Mouse (Mus musculus) granulocyte monocyte progenitor cell, adult 5-6 weeks (primary cell): ENCODE data around the gene Fam129b. TPM values are rescaled to one million over a fixed set of nuclear protein-coding genes. Genes with fewer than 3 reads are reported as not detected.

ENCODE experiments used
- ATAC-seq: replicated peaks from 2 replicates; pipeline ENCODE4 v1.8.0; 2016; ENCODE audit warnings: mild to moderate bottlenecking, moderate TSS enrichment, inconsistent platforms; ENCODE audit not compliant: poor library complexity, severe bottlenecking
- total RNA-seq, 2 experiments: library from RNA; stranded (forward) in 1 of 2; stranded (reverse) in 1 of 2; fragments of 200-712, 200-1000 nt in 1 of 2; fragments of >200 nt in 1 of 2; fragmentation: Nextera tagmentation in 1 of 2; gene quantifications; 2 replicates each; pipeline ENCODE4 v1.2.3; 2014 to 2017

The Fam129b gene
- total RNA-seq, 2 experiments from 2014 or later = 7.9 to 9.6 TPM

DNA sequence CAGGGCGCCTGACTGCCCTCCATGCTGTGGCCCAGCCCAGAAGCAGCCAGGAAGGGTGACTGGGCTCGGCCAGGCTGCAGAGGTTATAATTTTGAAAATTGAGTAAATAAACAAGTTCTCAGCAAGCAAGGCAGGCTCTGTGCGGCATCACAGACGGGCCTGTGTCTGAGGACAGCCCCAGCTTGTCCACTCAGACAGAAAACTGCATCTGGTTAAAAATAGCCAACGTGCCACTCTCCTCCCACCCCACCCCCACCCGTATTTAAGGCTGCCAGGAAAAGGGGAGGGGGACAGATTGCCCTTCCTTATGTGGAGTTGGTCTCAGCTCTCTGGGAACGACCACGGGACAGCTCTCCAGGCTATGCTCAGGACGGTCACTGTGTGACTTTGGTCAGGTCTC, 12.1 kb downstream of the Fam129b start:
- no peak for ATAC-seq

DNA sequence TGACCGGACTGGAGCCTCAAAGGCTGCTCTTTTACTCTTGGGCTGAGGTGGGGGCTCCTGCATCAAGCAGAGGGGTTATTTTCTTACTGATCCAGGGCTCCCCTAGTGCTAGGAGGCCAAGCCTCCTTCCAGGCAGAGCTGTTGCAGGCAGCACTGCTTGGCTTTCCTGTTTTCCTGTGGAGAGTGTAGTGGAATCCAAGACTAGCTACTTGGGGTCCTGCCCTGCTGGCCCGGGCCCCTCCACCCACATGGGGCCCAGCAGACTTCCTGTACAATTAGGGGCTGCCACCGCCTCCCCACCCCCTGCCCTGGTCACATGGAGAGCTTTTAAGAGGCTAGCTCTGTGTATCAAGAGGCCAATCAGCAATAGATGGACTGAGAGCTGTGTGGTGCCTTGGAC, 12.6 kb downstream of the Fam129b start:
- no peak for ATAC-seq

DNA sequence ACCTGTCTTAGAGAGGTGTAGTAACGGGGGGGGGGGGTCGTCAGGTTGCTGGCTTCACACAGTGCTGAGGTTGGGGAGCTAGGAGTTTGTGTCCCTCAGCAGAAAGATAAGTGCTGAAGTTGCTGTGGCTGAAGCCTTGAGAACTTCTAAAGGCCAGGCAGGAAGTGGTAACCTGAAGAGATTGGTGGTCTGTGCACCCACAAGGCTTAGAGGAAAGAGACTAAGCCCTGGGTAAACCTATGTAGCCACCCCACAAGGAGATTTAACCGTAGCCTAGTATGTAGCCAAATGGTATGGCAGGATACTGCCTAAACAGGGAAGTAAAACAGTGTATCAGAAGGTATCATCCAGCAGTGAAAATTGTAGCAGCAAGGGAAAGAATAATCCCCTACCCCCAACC, 14.4 kb downstream of the Fam129b start:
- ATAC-seq = peak; percentile 30; the same call in 1 of the 2 replicates

DNA sequence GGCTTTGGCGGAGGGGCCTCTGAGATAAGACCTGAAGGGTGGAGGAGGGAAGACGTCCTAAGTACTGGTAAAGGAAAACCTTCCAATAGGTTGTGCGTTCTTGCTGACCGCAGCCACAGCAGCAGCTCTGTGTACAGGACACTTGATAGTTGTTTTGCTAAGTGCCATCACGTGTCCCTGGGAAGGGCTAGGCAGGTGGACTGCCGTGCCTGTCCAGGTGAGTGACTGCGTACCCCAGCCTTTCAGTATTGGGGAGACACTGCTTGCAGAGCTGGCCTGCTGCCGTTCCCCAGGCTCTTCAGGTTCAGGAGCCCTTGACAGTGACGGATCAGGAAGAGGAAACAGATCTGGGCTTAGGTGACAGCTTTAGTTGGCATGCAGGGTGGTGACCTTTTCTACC, 15.4 kb downstream of the Fam129b start:
- no peak for ATAC-seq

DNA sequence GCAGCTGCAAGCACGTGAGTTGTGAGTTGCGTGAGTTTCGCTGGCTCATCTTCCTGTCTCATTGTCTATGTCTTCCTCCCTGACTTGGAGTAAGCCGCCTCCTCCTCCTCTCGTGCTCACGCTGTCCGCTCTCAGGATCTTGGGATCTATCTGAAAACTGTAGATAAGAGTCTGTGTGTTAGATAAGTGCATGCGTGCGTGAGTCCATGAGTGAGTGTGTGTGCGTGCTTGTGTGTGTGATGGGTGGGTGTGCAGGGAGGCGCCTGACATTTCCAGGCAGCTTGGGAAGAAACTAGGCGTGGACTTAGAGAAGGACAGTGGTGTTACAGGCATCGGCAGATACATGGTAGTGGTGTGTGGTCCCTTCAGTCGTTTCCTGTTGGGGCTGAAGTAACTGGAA, 16.6 kb downstream of the Fam129b start:
- ATAC-seq = no peak

GRCm38 (mm10) chr2:32894097-32894496, 18.2 kb downstream of the Fam129b start:
- ATAC-seq = peak; percentile 82

- ATAC-seq = no peak
These were observed 19.7 kb downstream of the Fam129b start for GRCm38 (mm10) chr2:32895606-32896106.

DNA sequence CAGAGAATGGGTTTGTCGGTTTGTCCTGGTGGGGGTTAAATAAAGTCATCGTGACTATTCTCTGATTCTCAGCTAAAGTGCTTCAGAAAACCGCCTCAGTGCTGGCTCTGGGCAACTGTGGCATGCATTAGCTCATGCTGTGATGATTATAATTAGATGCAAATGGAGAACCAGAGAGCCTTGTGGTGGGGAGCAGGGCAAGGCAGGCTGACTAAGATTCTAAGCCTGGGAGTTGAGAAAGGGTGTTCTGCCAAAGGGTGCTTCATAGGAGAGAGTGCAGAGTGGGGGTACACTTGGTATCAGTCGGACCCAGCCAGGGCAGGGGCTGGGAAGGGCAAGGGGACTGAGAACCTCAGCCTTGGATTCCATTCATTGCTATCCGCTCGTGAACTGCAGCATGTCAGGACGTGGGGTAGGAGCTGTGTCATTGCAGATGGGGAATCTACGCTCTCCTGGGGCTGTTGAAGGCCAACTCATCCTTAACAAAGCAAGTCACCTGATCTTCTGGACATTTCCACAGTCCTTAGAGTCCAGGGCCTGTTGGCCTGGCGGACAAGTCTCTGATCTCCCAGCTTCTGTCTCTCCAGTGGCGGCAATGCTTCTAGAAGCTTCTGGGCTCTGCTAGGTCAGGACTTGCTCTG, 20.7 kb downstream of the Fam129b start:
- ATAC-seq = 0 out of 2 replicates have a peak, but pooled peaks have one; percentile 24

- ATAC-seq = no peak
These were observed 23.1 kb downstream of the Fam129b start for GRCm38 (mm10) chr2:32898983-32899382.

DNA sequence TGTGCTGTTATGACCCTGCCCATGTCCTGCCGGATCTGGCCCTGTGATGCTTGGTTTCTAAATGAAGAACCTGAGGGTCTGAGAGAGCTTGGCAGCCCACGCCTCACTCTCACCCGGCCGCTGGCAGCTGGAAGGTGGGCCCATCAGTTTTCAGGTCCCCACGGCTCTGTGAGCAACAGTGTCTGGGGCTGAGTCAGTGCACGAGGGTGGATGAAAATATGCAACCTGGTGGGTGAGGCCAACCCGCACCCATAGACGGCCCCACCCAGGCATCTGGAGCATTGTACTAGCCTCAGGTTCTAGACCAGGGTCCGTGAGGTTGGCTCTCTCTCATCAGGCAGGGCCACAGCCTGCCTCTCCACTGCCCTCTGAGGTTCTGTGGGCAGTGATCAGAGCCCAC, 26.2 kb downstream of the Fam129b start:
- no peak for ATAC-seq

DNA sequence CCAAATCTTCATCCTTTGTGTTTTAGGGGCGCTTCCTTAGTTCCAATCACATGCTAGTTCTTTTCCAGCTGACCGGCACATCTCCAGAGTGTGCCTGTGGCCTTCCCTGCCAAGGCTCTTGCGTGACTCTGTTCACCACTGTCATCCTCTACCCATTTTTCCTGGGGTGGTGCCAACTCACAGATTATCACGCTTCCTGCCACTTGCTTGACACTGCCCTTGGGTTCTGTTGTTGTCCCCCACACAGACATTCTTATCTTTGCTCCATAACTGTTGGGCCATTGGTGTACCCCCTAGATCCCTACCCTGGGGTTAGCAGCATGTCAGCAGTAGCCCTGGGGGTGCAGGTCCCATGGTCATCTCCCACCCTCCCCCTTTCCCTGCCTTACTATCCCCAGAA, 27.6 kb downstream of the Fam129b start:
- ATAC-seq = no peak

DNA sequence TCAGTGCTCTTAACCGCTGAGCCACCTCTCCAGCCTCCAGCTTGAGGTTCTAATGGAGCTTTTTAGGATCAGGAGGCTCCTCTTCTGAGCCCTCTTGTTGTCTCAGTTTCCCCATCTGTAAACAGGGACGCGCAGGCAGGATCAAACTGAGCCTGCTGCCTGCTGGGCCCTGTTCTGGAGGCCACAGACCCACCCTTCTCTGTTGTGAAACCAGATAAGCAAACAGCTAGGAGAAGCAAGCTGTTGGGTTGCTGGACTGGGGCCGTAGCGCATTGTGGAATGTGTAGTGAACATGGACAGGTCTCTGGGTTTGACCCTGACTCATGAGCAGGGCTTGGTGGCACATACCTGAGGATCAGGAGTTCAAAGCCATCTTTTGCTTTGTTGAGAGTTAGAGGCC, 28.7 kb downstream of the Fam129b start:
- ATAC-seq = no peak

- ATAC-seq = no peak
These were observed 29.4 kb downstream of the Fam129b start for GRCm38 (mm10) chr2:32905297-32905696.

- ATAC-seq = no peak
These were observed 31.5 kb downstream of the Fam129b start for GRCm38 (mm10) chr2:32907442-32907841.

DNA sequence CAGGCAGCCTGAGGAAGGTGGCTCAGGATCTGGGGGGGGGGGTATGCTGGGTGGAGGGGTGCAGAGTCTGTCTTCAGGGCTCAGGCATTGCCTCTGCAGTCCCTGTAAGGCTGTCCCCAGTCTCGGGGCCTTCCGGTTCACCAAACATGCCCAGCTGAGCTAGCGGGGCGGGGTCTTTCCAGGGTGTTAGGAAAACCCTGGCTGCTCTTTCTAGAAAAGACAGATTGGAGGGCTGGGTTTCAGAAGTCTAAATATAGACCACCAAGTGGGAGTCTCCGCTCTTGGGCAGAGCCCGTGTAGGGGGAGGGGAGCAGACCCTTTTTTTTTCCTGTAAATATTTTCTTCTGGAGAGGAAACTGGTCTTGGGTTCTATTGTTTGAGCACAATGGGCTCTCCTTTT, 32.4 kb downstream of the Fam129b start:
- ATAC-seq = no peak

GRCm38 (mm10) chr2:32908796-32909195, 32.9 kb downstream of the Fam129b start:
- no peak for ATAC-seq

- no peak for ATAC-seq
These were observed 35.8 kb downstream of the Fam129b start for GRCm38 (mm10) chr2:32911639-32912182.

DNA sequence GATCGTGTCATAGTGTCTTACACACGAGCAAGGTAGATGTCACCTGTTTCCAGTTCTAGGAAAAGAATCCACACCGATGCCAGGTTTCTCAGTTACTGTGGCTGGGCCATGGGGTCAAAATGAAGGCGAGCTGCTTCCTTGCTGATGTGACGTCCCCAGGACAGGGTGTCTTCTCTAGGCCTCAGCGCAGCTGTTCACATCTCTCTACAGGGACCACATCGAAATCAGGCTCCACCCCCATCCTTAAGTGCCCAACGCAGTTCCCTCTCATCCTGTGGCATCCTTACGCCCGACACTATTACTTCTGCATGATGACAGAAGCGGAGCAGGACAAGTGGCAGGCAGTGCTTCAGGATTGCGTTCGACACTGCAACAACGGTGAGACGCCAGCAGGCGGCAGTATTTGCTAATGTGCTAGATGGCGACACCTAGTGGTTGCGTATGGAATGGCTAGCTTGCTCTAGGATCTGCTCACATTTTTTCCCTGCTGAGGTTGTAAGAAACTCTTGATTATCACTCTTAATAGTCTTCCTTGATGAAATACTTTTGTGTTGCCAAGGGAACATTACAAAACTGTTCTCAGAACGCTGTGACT, 36.4 kb downstream of the Fam129b start:
- ATAC-seq = peak; percentile 81

- ATAC-seq = no peak
These were observed 38.4 kb downstream of the Fam129b start for GRCm38 (mm10) chr2:32914362-32914761.

DNA sequence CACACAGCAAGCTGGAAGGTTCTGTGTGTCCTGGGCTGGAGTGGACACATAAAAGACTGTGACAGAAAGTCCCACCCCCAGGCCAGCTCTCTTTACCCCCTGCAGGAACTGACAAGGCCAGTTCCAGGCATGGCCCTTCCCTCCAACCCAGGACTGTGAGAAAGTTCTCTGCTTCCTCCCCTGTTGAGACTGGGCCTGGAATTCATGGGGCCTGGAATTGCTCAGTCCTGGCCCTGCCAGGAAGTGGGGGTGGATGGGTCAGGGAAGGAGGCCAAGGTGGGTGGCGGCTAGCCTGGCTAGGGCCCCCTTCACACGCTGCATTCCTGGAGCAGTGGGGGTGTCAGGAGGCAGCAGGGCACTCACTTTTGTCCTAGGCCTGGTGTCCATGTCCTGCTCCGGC, 39.0 kb downstream of the Fam129b start:
- no peak for ATAC-seq

DNA sequence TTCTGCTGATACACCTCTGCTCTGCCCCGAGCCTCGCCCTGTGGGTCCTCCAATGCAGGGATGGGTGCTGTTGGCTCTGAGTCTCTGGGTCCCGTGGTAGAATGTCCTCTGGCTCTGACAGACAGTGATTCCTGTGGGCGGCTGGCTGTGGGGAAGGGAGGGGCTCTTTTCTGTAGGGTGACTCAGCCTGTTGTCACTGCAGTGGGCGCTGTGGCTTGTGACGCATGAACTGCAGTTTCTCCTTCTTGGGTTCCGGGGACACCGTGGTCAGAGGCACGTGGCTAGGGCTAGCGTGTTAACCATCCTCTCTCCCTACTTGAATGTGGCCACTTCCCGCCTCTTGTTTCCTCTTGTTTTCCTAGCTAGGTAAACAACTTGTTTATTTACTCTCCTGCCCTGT, 41.6 kb downstream of the Fam129b start:
- peak; percentile 97 for ATAC-seq

DNA sequence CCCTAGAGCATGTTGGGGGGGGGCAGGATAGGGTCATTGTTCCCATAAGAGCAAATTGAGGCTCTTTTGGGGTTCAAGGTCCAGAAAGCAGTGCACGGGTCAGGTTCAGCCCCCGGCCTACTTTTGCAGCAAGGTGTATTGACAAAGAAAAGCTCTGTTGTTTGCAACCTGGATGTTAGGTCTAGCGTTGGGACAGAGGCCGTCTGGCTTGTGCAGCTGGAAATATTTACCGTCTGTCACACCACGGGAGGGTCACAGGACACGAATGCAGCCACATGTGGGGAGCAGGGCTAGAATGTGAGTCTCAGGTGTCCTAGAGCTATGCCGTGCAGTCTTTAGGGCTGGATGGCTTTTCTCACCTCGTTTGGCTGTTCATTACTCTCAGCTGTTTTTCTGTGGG, 42.5 kb downstream of the Fam129b start:
- ATAC-seq = no peak
